In the genomic region with DNA sequence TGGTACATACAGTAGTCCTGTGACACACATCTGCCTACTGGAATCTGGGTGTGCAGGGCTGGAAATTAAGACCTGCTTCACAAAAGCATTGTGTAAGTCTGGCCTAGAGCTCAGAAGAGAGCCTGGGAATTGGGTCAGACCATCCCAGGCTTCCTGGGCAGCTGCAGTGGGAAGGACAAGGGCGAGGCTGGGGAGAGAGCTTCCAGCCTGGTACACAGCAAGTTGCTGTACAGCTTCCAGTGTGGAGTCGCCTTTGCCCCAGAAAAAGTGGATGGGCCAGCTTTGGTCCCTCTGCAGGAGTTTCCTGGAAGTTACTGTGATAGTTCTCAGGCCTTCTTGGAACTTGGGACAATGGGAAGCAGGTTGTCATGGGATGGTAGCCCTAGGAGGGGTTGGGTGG, we compare ENCODE assay signal across 14 mouse cellular contexts.
"Had no signal": no experiment of that assay in that cellular context is flagged by ENCODE, and none has a peak within 500 bp of the region (broad histone marks: within the 10 kb centered on the region; RNA-seq: fewer than 3 reads in every experiment).

No protein-coding gene starts in this region.

- H3K4me1 ChIP-seq: limb, embryonic 12.5 days; neural tube, embryonic 15.5 days; stomach, embryonic 15.5 days had no signal

- H3K27me3 ChIP-seq: limb, embryonic 12.5 days; liver, embryonic 13.5 days; neural tube, embryonic 15.5 days; stomach, embryonic 15.5 days had no signal

- H3K27ac ChIP-seq: layer of hippocampus, adult 2 months; limb, embryonic 12.5 days; liver, embryonic 13.5 days; midbrain, embryonic 10.5 days; neural tube, embryonic 15.5 days; stomach, embryonic 15.5 days had no signal

- H3K4me2 ChIP-seq: limb, embryonic 12.5 days; liver, embryonic 13.5 days; neural tube, embryonic 15.5 days; stomach, embryonic 15.5 days had no signal

- H3K36me3 ChIP-seq: limb, embryonic 12.5 days; liver, embryonic 13.5 days; midbrain, embryonic 10.5 days; neural tube, embryonic 15.5 days; stomach, embryonic 15.5 days had no signal

- H3K4me3 ChIP-seq: layer of hippocampus, adult 2 months; limb, embryonic 12.5 days; liver, embryonic 13.5 days; midbrain, embryonic 10.5 days; myocyte; neural tube, embryonic 15.5 days; stomach, embryonic 15.5 days had no signal

- H3K9ac ChIP-seq: limb, embryonic 12.5 days; liver, embryonic 13.5 days; neural tube, embryonic 15.5 days; stomach, embryonic 15.5 days had no signal

- DNase-seq: kidney, adult 9 months; kidney, postnatal 10 days; kidney, postnatal 4 days; liver; liver, embryonic 13.5 days; midbrain, embryonic 14.5 days; right cerebral cortex, postnatal 4 days; thymus, postnatal 36 days had no signal

- H3K9me3 ChIP-seq: liver, embryonic 13.5 days; midbrain, embryonic 10.5 days; neural tube, embryonic 15.5 days; stomach, embryonic 15.5 days had no signal
